12 mouse cellular contexts compared by ENCODE assay signal in the genomic region with DNA sequence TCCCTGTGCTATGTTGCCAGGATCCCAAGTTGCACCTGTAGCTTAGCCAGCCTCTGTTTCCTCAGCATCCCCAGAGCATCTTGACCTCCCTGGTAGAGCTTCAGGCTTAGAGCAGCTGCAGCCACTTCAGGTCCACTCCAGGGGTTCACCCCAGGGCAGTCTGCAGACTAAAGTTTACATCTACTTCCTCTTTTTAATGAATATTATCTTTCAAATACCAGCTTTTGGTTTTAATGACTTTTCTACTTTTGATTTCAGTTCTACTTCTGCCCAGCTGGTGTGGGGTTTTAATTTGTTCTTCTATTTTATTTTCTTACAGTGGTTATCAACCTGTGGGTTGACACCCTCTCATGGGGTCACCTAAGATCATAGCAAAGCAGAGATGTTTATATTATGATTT.
"Had no signal": no experiment of that assay in that cellular context is flagged by ENCODE, and none has a peak within 500 bp of the region (broad histone marks: within the 10 kb centered on the region; RNA-seq: fewer than 3 reads in every experiment).

No protein-coding gene starts in this region.

- H3K27ac ChIP-seq: limb, embryonic 13.5 days; liver, embryonic 12.5 days; midbrain, embryonic 12.5 days; neural tube, embryonic 13.5 days had no signal

- ATAC-seq: liver, embryonic 12.5 days; midbrain, embryonic 16.5 days had no signal

- H3K36me3 ChIP-seq: limb, embryonic 13.5 days; liver, embryonic 12.5 days; midbrain, embryonic 12.5 days; neural tube, embryonic 13.5 days had no signal

- DNase-seq: kidney, postnatal 14 days; left cerebral cortex, postnatal 4 days; lung, embryonic 14.5 days; lung, postnatal 10 days; lung, postnatal 4 days; right cerebral cortex, adult 18-20 months; thymus, postnatal 36 days had no signal

- H3K4me3 ChIP-seq: limb, embryonic 13.5 days; liver, embryonic 12.5 days; midbrain, embryonic 12.5 days; neural tube, embryonic 13.5 days had no signal

- H3K9me3 ChIP-seq: limb, embryonic 13.5 days; liver, embryonic 12.5 days; midbrain, embryonic 12.5 days; neural tube, embryonic 13.5 days had no signal

- H3K27me3 ChIP-seq: liver, embryonic 12.5 days; neural tube, embryonic 13.5 days had no signal

- H3K9ac ChIP-seq: limb, embryonic 13.5 days; liver, embryonic 12.5 days; lung, embryonic 14.5 days; midbrain, embryonic 12.5 days; neural tube, embryonic 13.5 days had no signal
